Mouse (Mus musculus): ENCODE measurements around the gene Ptpn13. TPM values are rescaled to one million over a fixed set of nuclear protein-coding genes. Genes with fewer than 3 reads are reported as not detected.

Gene Ptpn13
- total RNA-seq, 4 experiments from 2014 or later: 25.3 to 65.4 (median 41.0) TPM

DNA sequence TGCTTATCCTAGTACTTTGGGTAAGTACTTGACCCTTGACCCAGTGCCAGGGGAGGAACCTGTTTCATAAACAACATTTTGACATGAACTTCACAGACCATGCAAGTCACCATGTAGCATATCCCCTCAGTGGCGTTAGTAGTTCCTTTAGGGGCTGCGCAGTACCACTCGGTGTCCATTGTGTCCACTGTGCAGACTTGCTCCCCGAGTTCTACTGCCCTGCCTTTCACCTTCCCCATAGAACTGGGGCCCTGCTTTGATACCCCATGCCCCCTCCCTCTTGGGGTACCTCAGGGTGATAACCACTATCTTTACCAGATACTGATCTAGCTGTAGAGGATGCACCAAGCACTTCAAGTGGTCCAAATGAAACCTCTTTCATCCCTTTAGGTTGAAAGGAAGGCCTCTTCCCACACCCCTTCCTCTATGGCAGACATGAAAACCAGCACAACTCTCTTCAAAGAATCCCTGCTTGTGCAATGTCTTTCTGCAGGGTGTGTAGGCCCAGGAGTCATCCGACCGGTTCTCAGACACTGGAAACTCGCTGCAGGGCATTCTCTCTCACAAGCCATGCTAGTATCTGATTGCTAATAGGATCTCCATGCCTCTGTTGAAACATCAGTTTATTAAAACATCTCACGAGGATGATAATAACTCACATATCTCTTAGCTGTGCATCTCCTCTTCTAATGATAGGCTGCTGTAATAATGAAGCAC lies 34.1 kb downstream of the Ptpn13 start:
- no peak for DNase-seq

DNA sequence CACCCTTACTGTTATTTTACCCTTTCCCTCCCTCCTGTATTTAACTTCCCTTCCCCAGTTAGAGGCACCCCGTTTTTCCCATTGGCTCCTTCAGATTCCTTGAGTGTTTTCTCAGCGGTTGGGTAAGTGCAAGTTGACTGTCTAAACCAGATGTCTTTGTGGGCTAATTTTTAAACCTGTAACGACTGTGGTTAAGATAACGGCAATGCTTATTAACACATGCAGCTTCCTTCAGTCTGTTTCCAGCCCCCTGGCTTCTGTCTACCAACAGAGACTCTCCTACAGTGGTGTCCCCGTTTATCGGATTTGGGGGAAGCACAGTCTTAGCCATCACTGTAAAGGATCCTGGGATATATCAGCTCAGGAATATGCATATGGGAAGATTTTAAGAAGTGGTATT lies 35.9 kb downstream of the Ptpn13 start:
- DNase-seq: no peak

DNA sequence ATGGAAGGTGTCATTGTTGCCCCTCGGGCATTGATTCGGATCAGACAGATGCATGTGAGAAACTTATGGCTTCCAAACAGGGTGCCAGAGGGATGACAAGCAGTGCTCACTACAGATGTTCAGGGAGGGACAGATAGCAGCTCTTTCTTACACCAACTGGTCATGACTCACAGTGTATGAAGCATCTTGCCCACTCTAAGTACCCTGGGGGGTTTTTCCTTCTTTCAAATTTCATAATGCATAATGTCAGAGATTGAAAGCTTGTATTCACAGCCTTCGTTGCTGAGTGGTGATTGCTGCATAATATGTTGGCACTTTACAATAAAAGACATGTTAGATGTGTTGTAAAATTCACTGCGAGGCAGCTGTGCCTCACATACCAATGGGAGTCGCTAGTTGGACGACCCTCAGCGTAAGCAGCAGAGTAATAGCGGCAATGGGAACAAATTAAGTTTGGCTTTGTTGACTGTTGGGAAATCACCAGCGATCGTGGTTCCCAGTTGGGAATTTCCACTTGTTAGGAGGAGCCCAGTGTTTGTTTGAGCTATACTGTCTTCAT lies 38.7 kb downstream of the Ptpn13 start:
- DNase-seq: no peak

DNA sequence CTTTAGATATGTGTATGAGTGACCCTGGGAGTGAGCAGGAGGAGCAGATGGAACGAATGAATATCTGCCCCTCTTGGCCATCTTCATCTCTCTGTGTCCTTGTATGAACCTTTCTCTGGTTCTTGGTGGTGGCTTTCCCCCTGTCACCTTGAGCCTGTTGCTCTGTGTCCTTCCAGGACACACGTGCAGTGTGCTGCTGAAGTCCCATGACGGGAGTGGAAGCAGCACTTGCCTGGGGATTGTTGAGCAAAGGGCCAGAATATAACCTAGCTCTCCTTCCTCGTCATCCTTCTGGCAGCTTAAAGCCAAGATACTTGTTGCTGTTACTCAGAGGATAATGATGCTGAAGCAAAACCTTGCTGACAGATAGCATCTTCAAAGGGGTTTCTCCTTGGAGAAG lies 39.3 kb downstream of the Ptpn13 start:
- DNase-seq: no peak

DNA sequence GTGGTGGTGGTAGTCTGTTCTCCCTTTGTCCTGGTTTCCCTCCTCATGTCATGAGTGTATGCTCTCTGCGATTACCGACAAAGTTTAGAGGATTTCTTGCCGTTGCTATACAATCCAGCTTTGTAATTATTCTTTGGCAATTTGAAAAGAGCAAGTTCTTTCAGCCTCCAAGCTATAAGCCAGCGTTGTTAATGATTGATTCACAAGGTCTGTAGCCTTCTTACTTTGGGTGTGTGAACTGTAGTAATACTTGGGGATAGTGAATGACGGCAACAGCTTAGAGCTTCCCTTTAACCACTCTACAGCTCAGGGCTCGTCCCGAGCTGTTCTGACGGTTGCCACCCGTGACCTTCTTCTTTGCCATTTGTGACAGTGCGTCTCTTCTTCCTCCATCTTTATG lies 39.8 kb downstream of the Ptpn13 start:
- DNase-seq: no peak

DNA sequence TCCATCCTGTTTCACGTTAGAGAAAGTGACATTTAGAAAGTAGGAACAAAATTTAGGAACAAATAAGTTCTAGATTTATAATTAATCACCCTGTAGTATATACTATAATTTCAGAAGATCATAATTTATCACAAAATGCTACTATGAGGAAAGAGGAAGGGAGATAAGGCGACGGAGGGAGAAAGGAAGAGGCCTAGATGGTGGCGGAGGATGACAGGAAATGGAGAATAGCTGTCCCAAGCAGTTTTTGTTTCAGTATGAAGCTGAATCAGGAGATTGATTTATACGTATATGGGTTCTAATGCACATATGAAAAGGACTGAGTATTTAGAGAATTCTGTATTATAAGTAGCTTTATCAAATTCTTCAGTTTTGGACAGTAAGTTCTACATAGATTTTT lies 47.7 kb downstream of the Ptpn13 start:
- no peak for DNase-seq

DNA sequence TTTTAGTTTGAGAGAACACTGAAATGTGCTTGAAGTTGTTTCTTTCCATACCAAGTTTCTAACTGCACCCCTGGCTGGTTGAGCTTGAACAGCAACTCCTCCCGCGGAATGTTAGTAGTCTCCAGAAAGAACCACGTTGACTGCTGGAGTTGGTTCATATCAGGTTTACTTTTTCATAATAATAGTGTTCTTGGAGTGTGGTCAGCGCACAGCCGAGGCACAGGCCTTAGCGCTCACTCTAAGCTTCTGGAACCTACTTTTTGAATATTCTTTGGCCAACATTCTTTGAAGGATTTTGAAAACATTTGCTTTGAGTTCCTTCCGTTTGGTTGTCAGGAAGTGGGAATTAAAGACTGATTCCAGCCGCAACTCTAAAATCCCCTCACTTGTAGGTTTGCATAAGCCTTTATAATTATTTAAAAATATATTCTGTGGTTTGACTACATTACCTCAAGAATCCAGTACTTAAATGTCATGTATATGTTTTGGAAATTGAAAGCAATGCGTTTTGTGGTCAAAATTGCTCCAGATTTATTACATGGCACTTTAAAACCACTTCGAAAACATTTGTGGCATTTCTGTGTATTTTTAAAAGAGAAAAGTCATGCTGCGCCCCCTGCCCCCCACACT lies 48.6 kb downstream of the Ptpn13 start:
- DNase-seq: no peak

DNA sequence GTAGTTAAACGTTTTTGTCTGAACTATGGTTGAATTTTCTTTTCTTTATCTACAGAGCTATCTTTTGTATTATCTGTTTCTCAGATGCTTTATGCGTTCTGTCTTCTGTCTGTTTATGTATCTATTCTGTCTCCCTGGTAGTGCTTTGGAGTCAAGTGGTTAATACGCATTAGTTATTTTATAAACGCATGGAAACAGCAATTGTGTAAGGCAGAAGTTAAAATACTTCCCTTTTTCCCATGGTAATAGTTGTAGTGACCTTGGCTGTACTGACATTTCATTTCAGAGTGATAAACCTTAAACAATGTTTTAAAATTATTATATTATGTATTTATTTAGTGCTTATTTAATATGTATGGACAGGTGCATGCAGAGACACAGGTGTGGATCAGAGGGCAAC lies 49.3 kb downstream of the Ptpn13 start:
- no peak for DNase-seq

DNA sequence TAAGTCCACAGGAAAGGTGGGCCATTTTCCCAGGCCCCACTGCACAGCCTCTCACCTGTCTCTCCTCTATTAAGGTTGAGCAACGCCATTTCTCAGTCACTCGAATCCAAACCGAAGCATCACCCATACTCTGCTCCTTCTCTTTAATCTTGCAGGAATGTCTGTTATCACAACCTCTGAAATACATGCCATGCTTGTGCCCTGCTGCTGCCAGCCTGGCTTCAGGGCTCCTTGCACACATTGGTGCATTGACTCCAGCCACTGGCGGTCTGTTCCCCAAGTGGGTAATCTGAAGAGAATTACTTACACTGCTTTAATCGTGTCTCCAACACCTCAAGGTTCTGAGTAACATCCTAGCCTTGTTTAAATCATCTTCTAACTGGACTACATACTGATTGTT lies 50.5 kb downstream of the Ptpn13 start:
- DNase-seq: no peak

DNA sequence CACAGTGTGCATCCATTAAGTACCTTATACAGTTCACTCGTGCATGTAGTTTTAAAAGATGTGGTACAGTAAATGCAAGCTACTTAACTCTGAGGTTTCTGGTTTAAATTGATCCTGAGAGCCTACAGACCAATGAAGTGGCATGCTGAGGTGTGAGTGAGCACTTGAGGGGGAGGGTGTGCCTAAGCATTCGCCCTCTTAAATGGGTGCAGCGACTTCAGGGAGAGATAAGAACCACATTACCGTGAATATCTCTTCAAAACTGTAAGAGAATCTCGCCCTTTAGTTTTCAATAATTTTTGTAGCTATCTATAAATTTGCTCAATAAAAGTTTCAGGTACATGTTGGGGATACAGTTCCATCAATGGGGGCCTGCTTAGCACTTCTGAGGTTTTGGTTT lies 54.5 kb downstream of the Ptpn13 start:
- DNase-seq: no peak

DNA sequence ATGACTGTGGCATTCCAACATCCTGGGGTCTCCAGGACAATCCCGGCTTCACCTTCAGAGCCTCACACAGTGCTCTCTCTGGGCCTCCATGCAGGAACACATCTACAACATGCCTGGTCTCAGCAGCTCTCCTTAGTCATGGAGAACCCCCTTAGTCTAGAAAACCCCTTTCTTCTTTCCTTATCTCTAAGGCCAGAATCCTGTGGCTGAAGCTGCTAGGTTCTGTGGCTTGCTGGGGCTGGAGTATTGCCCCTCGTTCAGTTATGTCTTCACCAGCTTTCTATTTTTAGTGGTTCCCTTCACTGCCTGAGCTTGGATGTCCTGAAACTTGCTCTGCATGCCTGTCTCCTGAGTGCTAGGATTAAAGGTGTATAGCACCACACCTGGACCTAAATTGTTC lies 56.2 kb downstream of the Ptpn13 start:
- DNase-seq: no peak

DNA sequence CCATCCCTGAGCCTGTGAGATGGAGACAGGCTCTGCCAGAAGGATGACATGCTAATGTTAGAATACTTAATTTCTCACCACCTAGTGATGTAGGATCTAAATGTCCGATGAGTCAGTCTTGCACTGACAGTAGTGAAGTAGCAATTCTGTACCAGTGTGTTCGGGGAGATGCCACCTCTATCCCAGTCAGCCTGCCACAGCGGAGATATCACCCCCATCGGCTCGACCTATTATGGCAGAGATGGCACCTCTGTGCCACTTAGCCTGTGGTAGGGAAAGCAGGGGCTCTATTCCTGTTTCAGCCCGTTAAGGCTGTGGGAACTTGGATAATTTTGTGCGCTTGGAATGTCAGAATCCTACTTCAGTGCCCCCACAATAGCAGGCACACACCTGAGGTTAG lies 62.0 kb downstream of the Ptpn13 start:
- no peak for DNase-seq

DNA sequence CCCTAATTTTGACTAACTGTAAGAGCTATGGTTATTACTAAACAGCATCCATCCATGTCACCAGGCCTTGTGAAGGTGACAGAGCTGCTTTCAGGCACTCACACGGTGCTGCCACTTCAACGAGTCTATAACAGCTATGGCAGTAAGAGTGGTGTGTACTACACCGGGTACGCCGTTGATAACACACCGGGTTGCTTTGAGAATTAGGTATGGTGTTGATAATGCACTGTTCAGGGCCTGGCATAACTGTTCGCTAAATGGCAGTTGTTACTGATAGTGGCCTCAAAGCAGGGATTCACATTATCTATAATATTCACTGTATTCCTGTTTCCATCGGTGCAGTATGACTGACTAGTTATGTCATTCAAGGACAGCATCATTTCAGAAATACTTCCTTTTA lies 66.0 kb downstream of the Ptpn13 start:
- DNase-seq: no peak

DNA sequence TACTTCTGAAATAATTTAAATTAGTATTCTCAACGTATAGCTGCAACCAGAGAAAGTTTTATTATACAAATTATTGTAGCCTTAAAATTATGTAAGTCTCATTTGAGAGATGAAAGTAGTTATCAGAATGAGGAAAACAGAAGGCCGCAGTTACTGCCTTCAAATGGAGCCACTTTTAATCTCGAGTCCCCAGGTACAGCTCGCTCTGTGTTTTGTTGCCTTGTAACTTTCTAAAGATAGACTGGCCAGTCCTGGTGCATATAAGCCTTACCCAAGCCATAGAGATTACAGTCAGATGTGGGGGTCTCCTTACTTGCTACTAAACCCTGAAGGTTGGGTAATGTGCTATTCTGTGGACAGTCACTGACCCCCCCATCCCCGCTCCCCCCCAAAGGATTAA lies 66.8 kb downstream of the Ptpn13 start:
- DNase-seq: no peak

DNA sequence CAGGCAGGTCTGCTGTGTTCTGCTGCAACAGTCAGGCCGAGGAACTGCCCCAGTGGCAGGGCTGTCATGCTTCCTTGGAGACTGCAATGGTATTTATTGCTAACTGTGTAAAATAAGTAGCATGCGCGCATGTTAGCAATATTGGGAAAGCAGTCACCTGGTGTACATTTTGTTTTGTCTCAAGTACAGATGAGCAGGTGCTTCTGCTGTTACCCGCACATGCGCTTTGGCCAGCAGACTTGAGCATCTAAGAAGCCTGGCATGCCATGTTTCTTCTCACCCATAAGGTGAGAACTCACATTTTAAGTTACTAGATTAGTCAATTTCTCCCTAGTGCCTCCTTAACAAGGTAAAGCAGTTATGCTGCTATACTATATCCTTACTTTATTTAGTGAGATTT lies 72.1 kb downstream of the Ptpn13 start:
- no peak for DNase-seq

DNA sequence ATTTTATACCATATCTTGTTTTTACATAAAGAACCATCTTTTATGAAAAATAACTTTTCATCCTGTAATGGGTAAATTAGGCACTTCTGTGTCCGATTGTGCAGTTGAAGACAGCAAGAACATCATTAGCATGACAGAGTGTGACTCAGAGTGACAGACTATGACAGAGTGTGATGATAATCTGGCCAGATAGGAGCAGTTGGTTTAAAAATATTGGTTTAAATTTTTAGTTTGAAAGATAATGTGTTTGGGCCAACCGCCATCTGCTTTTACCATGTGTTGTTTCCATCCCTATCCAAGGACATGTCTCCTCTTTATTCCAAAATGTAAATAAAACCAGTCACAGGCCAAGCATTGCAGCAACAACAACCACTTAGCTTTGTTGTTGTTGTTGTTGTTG lies 72.5 kb downstream of the Ptpn13 start:
- no peak for DNase-seq

DNA sequence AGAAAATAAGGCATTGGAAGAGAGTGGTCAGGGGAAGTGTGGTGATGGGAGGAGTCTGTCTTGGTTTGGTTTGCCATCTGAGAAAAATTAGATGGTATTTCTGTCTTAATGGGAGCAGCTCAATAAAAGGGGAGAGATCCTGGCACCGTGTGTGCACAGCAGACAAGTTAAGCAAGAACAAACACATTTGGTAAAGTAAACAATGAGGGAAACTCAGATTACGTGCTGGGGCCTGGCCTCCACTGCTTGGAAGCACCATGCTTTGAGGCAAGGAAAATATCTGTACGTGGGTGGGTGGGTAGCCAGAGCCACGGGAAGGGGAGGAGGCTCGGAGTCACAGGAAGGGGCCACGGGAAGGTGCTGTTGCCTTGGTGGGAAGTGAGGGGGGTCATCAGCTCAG lies 74.3 kb downstream of the Ptpn13 start:
- no peak for DNase-seq

DNA sequence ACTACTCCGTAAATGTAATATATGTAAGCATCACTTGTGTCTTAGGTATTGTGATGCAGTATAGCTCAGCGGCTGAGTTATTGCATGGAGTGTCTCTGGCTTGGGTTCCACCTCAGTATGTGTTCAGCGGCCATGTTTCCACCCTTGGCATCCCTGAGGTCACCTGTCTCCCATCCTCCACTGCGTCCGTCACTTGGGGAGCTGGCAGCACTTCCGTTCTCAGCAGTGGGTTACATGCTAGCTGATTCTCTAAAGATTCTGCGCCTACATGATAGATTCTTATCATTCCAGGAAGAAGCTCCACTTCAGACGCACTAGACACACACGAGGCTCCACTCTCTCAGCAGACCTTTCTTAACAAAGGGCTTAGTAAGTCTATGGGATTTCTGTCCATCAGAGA lies 76.1 kb downstream of the Ptpn13 start:
- no peak for DNase-seq

DNA sequence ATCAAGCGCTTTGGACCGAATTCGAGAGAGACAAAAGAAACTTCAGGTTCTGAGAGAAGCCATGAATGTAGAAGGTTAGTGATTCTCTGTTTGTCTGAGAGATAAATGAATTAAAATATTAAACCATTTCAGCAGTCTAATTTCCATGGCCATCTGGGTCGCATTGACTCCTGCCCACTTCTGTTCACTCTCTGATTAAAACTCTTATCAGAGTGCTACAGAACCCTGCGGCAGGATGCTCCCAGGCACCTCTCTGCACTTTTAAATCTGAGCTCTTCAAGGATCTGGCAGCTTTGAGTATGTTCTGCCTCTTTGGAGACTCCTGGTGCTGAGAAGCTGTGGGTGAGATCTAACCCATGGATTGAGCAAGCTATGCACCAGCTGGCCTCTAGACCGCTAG lies 76.8 kb downstream of the Ptpn13 start:
- no peak for DNase-seq

DNA sequence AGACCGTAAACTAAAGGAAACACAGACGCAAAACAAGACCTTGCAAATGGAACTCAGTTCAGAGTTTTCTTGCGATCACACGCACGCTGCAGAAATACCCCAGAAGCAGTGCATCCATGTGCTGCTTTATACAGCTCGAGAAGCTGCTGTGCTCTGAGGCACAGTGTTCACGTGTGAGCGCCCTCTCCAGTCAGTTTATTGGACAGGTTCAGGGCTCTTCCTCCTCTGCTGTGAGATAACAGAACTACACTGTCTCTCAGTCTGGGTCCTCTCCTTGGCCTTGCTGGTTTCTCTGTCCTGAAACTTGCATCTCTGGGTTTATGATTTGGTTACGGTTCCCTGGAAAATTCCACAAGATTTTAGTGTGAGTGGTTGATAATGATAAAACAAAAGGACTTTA lies 88.2 kb downstream of the Ptpn13 start:
- DNase-seq: no peak

DNA sequence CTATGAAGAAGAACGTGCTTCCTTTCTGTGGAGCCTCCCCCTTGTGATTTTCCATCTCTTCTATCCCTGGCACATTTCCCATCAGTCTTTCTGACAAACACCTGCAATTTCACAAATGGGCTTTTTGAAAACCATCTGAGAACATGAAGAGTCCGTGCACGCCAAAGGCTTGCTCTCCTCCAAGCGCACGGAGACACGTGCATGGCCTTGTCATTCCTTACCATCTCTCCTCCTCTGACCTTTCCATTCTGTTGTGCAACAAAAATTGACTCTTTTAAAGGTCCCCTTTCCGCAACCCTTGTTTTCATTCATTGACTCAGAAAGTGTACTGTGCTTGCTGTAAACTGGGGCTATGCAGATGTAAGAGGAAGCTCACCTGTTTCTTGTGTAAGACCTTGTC lies 89.4 kb downstream of the Ptpn13 start:
- peak; percentile 41 for DNase-seq

DNA sequence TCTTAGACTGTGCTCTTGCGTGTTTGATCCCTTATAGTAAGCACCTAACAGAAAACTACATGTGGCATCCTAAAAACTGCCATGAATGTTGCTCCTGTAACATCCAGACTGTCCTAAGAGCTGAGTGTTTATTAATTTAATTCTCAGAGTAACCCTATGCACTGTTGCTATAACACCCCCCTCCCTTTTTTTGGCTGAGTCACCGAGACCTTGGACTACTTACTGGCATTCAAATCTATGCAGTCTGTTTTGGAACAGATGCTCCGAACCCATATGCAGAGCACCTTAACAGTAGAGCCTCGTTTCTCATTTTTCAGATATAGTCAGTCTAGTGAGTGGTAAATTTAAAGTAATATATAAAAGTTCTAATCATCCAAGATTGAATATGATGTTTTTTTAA lies 90.9 kb downstream of the Ptpn13 start:
- DNase-seq: no peak

DNA sequence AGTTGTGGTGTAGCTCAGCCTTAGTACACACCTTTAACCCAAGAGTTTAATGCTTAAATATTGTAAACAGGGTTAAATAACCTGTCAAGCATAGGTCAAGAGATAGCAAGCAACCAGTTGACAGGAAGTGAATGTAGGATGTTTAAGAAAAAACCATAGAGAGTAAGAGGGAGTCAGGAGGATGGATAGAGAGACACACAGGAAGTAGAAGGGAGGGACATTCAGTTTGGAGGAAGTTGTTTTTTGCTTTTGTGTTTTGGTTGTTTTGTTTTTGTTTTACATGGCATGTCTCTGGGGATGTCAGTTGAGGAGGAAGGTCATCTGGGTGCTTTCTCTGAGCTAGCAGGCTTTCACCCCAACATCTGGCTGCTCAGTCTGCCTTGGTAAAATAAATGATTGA lies 91.6 kb downstream of the Ptpn13 start:
- no peak for DNase-seq

DNA sequence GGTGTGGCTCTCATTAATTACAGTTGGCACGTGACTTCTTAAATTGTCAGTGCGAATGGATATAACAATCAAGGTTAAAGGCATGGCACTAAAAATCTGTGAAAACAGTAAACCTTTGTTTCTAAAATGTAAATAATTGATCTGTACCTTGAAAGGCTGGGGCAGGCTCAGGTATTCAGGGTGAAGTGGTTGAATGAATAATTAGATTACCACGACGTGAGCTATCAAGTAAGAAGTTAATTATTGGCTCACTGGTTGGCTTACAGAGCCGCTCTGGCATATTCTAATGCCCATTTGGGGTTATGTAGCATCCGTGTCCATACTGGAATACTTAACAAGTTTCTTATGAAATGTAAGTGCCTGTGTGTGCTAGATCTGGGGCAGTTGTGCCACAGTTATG lies 92.6 kb downstream of the Ptpn13 start:
- DNase-seq: no peak
